Mouse (Mus musculus) layer of hippocampus, postnatal 10 days (tissue): ENCODE data around the gene Fam186b. TPM values are rescaled to one million over a fixed set of nuclear protein-coding genes. Genes with fewer than 3 reads are reported as not detected.

Experiments
- DNase-seq, 2 experiments: peaks; one replicate each; pipeline ENCODE4 v3.0.0; 2021; ENCODE audit warnings: low spot score in 2 of 2
- total RNA-seq, 2 experiments: library from RNA; stranded (reverse); gene quantifications; 2 replicates each; pipeline ENCODE4 v1.2.3; 2021

The Fam186b gene
- total RNA-seq, 2 experiments from 2014 or later: 2.0 to 2.1 TPM

- peak; percentile 72 to 75 for DNase-seq
These were observed 70.4 kb downstream of the Fam186b start for GRCm38 (mm10) chr15:99225081-99225810.

GRCm38 (mm10) chr15:99224208-99224911 is 71.3 kb downstream of the Fam186b start, which contains the start of gene Kcnh3:
Kcnh3 (plus strand) TSS chr15:99224861.
- peak; percentile 57 to 78 for DNase-seq

DNA sequence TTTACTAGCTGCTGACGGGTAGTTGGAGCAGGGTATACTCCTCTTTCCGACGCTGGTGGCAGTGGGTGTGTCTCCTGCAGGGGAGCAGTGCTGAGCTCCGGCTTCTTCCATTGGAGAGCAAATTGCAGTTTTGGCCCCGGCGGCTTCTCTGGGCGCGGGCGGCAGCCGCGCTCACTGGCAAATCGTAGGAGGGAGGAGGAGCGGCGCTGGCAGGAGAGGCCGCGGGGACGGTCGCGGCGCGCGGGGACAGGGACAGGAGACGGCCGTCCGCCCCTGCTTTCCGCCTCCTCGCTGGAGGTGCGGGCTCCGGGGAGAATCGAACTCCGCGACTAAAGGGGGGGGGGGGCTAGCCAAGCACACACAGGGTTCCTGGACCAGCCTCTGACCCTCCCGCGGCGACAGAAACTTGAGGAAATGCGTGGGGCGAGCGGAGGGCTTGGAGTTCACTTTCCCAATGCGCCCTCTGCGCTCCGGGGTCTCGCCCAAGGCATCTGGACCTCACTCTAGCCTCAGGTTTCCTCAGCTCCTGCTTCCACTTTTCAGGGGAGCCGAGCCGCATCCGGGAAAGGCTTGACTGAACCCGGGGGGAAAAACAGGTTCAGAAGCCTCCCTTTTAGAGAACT is 72.0 kb downstream of the Fam186b start:
- DNase-seq: peak in 1 of 2 experiments; percentile 60

DNA sequence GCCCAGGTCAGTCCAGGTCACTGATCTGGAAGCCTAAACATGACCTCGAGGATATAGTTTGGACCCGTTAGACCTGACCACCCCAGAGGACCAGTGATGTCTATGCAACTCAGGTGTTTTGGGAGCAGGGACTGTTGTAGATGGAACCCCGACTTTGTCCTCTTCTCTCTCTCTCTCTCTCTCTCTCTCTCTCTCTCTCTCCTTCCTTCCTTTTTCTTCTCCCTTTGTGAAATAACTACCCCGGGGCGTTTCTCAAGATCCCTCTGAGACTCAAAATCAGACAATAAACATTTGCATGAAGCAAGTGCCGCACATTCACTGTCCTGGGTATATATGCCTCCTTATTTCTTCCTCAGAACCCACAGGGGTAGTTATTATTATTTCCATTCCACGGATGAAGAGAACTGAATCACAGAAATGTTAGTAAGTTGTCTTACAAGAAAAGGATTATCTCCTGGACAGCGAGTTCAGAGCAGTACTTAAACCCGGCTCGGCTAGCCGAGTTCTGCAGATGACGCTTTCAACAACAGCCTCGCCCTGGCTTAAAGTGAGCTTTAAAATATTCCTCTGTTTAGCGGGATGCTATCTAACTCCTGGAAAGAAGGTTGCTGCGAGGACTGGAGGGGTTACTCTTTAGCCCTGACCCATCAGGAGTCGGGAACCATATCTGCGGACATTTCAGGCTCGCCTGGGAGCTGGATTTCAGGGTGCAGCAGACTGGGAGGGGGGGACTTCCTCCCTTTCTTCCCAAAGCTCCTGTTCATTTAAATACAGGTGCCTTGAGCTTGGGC is 72.7 kb downstream of the Fam186b start:
- no peak for DNase-seq

DNA sequence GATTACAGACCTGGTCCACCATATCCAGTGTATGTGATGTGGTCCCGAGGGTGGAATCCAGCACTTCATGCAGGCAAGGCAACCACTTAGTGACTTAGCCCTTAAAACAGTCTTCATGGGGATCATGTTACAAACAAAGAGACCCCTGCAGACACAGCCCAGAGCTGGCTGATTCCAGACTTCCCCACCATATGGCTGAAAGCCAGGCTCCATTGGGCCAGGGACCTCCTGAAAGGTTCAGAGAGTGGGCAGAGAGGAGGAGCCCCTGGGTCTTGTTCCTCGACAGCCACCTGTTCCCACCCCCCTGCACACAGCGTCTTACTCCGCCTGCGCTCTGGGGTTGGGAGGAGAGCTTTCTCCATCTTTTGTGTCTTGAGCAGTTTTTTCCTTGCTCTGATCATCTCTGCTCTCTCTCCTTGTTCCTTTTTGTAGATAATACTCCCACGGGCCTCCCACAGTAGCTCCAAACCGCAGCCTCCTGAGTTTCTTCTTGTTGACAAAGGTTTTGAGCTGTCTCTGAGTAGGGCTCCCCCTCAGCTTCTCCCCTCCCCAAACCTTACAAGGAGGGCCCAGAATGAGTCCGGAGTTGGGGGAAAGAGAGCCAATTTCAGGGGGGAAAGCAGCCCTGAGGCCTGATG is 74.3 kb downstream of the Fam186b start:
- no peak for DNase-seq

Other genes with a start within 250 kb of the Fam186b start
- gene Prph, start 240.7 kb downstream of the Fam186b start, total RNA-seq: 10 to 100 TPM in 1 of 2 experiments, 1 to 10 TPM in 1; 9.1 to 13.2 TPM
- 1 to 10 TPM; 1.4 to 1.7 TPM for gene Troap, start 221.3 kb downstream of the Fam186b start, total RNA-seq
- under 1 TPM in 1 of 2 experiments, not detected in 1; 0.25 TPM for gene C1ql4, start 208.1 kb downstream of the Fam186b start, total RNA-seq
- gene Dnajc22, start 202.7 kb downstream of the Fam186b start, total RNA-seq: 1 to 10 TPM in 1 of 2 experiments, under 1 TPM in 1; 0.39 to 1.1 TPM
- 10 to 100 TPM; 32.3 to 35.1 TPM for gene Spats2, start 170.0 kb downstream of the Fam186b start, total RNA-seq
- 100 to 1,000 TPM in 1 of 2 experiments, 10 to 100 TPM in 1; 91.5 to 105 TPM for gene Kcnh3, start 71.0 kb downstream of the Fam186b start, total RNA-seq
- 100 to 1,000 TPM in 1 of 2 experiments, 10 to 100 TPM in 1; 96.8 to 100 TPM for gene Mcrs1, start 43.9 kb downstream of the Fam186b start, total RNA-seq
- 100 to 1,000 TPM in 1 of 2 experiments, 10 to 100 TPM in 1; 85.8 to 105 TPM for gene Prpf40b, start 801 bp downstream of the Fam186b start, total RNA-seq
- 10 to 100 TPM; 13.8 to 18.0 TPM for gene Fmnl3, start 74.6 kb upstream of the Fam186b start, total RNA-seq
- gene Tmbim6, start 97.0 kb upstream of the Fam186b start, total RNA-seq: 100 to 1,000 TPM; 356 to 357 TPM
- 10 to 100 TPM; 32.5 to 38.1 TPM for gene Nckap5l, start 161.9 kb upstream of the Fam186b start, total RNA-seq
- gene Bcdin3d, start 178.8 kb upstream of the Fam186b start, total RNA-seq: 1 to 10 TPM; 5.1 to 5.5 TPM
- 100 to 1,000 TPM in 1 of 2 experiments, 10 to 100 TPM in 1; 98.1 to 101 TPM for gene Faim2, start 232.3 kb upstream of the Fam186b start, total RNA-seq